Mouse (Mus musculus) embryo, embryonic 10 days (tissue): Measurements from ENCODE around the gene Nmu.

Experiments
- DNase-seq: peaks from one replicate; pipeline ENCODE4 v3.0.0-alpha.2; 2015; ENCODE audit warnings: low spot score

Gene Nmu

GRCm38 (mm10) chr5:76321249-76322196 lies 42.1 kb downstream of the Nmu start:
- DNase-seq: peak; percentile 9

GRCm38 (mm10) chr5:76308206-76308605 lies 55.4 kb downstream of the Nmu start:
- no peak for DNase-seq

- no peak for DNase-seq
Observed at GRCm38 (mm10) chr5:76306261-76306660, 57.3 kb downstream of the Nmu start.

GRCm38 (mm10) chr5:76305616-76306015 lies 58.0 kb downstream of the Nmu start:
- peak; percentile 66 for DNase-seq

GRCm38 (mm10) chr5:76304452-76305341 lies 58.9 kb downstream of the Nmu start, which contains the start of gene Clock:
Gene Clock, minus strand, starts transcription at chr5:76304792.
- DNase-seq: peak; percentile 91

GRCm38 (mm10) chr5:76303745-76304451 lies 59.7 kb downstream of the Nmu start:
- DNase-seq: peak; percentile 74

GRCm38 (mm10) chr5:76303379-76303744 lies 60.2 kb downstream of the Nmu start:
- no peak for DNase-seq

- no peak for DNase-seq
Observed at GRCm38 (mm10) chr5:76302009-76302408, 61.6 kb downstream of the Nmu start.

GRCm38 (mm10) chr5:76289234-76289691 lies 74.3 kb downstream of the Nmu start:
- DNase-seq: no peak

GRCm38 (mm10) chr5:76288256-76288655 lies 75.3 kb downstream of the Nmu start:
- DNase-seq: no peak

- DNase-seq: no peak
Observed at GRCm38 (mm10) chr5:76287062-76287461, 76.5 kb downstream of the Nmu start.

GRCm38 (mm10) chr5:76285699-76286098 lies 77.9 kb downstream of the Nmu start:
- no peak for DNase-seq

GRCm38 (mm10) chr5:76283890-76284289 lies 79.7 kb downstream of the Nmu start:
- DNase-seq: no peak
